Mouse (Mus musculus) G1E-ER4 (cell line): Measurements from ENCODE around the gene Drd4. TPM values are rescaled to one million over a fixed set of nuclear protein-coding genes. Genes with fewer than 3 reads are reported as not detected.

Experiments used
- GATA1 ChIP-seq: IDR thresholded peaks from one replicate; pipeline ENCODE4 v1.8.0; 2012; ENCODE audit warnings: low read length, inconsistent platforms
- polyA plus RNA-seq: library from polyadenylated mRNA; stranded (reverse); fragments of >175 nt; gene quantifications from 2 replicates; pipeline ENCODE4 v1.2.3, GENCODE M21; 2012

Drd4 gene
- polyA plus RNA-seq, 1 experiment = 0.03 TPM

- TF ChIP-seq GATA1 = no peak
Measured at GRCm38 (mm10) chr7:141278766-141279590, 12.8 kb upstream of the Drd4 start, which contains the start of gene Sct. Gene Sct (minus strand): TSS chr7:141279133.

- TF ChIP-seq GATA1 = no peak
Measured at GRCm38 (mm10) chr7:141281442-141281841, 10.4 kb upstream of the Drd4 start.

GRCm38 (mm10) chr7:141282756-141283155, 9.1 kb upstream of the Drd4 start:
- TF ChIP-seq GATA1 = no peak

GRCm38 (mm10) chr7:141288042-141288441, 3.8 kb upstream of the Drd4 start:
- no peak for TF ChIP-seq GATA1

GRCm38 (mm10) chr7:141292583-141293388, 980 bp downstream of the Drd4 start:
- TF ChIP-seq GATA1 = no peak

GRCm38 (mm10) chr7:141293852-141294471, 2.2 kb downstream of the Drd4 start:
- no peak for TF ChIP-seq GATA1

- TF ChIP-seq GATA1 = no peak
Measured at GRCm38 (mm10) chr7:141294479-141294878, 2.7 kb downstream of the Drd4 start.

- TF ChIP-seq GATA1 = no peak
Measured at GRCm38 (mm10) chr7:141297926-141298650, 6.3 kb downstream of the Drd4 start.

- TF ChIP-seq GATA1 = no peak
Measured at GRCm38 (mm10) chr7:141299175-141299574, 7.4 kb downstream of the Drd4 start.

- no peak for TF ChIP-seq GATA1
Measured at GRCm38 (mm10) chr7:141301386-141301785, 9.6 kb downstream of the Drd4 start.

GRCm38 (mm10) chr7:141302702-141303268, 11.0 kb downstream of the Drd4 start:
- no peak for TF ChIP-seq GATA1

GRCm38 (mm10) chr7:141304537-141304936, 12.7 kb downstream of the Drd4 start:
- no peak for TF ChIP-seq GATA1

- TF ChIP-seq GATA1 = no peak
Measured at GRCm38 (mm10) chr7:141314416-141314815, 22.6 kb downstream of the Drd4 start.

GRCm38 (mm10) chr7:141315076-141315475, 23.3 kb downstream of the Drd4 start:
- TF ChIP-seq GATA1 = no peak

- TF ChIP-seq GATA1 = no peak
Measured at GRCm38 (mm10) chr7:141315974-141316373, 24.2 kb downstream of the Drd4 start.

- no peak for TF ChIP-seq GATA1
Measured at GRCm38 (mm10) chr7:141317619-141318132, 25.9 kb downstream of the Drd4 start.
